Comparison of ENCODE assay signal across 12 mouse cellular contexts in the genomic region with DNA sequence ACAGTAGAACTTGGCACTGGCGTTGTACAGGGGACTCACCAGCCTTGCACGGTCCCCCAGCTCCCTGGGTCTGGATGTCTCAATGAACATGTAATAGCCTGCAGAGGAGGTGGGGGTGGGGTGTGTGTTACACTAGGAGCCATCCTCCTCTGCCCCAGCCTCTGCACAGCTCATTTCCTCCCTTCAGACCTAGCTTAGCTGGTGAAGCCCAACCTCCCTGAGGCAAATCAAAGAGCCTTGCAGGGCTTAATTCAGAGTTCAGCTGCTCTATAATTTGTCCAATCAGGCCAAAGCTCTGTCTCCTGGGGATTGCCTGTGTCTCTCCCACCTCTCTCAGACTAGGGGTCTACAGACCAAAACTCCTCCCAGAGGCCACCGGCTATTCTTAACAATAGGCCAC.
DNase-seq lines count a peak whose midpoint lies in the region; ATAC-seq and TF ChIP-seq lines count a peak whose summit lies in the region.
"Had no signal": no experiment of that assay in that cellular context is flagged by ENCODE, and none has a peak within 500 bp of the region (broad histone marks: within the 10 kb centered on the region; RNA-seq: fewer than 3 reads in every experiment).

No protein-coding gene starts in this region.

- peaks cover 12% of the 10 kb centered on the region for H3K4me1 ChIP-seq in forebrain, embryonic 11.5 days (replicated peaks; ENCODE audit: control insufficient read depth, insufficient read depth, low read length)
- H3K4me1 ChIP-seq in forebrain, postnatal 0 days (ENCODE audit: insufficient read depth) = no peaks in the 10 kb centered on the region
- H3K4me1 ChIP-seq in limb, embryonic 11.5 days (ENCODE audit: control insufficient read depth, insufficient read depth, low read length) = peaks cover 22% of the 10 kb centered on the region

- H3K9me3 ChIP-seq in forebrain, embryonic 11.5 days (ENCODE audit: control insufficient read depth, low read length) = no peaks in the 10 kb centered on the region
- H3K9me3 ChIP-seq in forebrain, postnatal 0 days (ENCODE audit: low read length) = no peaks in the 10 kb centered on the region
- H3K9me3 ChIP-seq in limb, embryonic 11.5 days (ENCODE audit: control insufficient read depth, low read length) = no peaks in the 10 kb centered on the region

- no peaks in the 10 kb centered on the region for H3K36me3 ChIP-seq in forebrain, embryonic 11.5 days (ENCODE audit: control insufficient read depth, insufficient read depth, low read length)
- no peaks in the 10 kb centered on the region for H3K36me3 ChIP-seq in forebrain, postnatal 0 days (ENCODE audit: insufficient read depth)
- no peaks in the 10 kb centered on the region for H3K36me3 ChIP-seq in limb, embryonic 11.5 days (ENCODE audit: control insufficient read depth, insufficient read depth, low read length)

- no peak overlapping the region for H3K27ac ChIP-seq in forebrain, embryonic 11.5 days (ENCODE audit: low read depth, low read length)
- no peak overlapping the region for H3K27ac ChIP-seq in forebrain, postnatal 0 days (ENCODE audit: low read depth, low read length)
- no peak overlapping the region for H3K27ac ChIP-seq in limb, embryonic 11.5 days (replicated peaks; ENCODE audit: low read depth, low read length)
- H3K27ac ChIP-seq: gastrocnemius, adult 2 months; stomach, postnatal 0 days had no signal

- H3K27me3 ChIP-seq in forebrain, embryonic 11.5 days (ENCODE audit: control insufficient read depth, insufficient read depth, low read length) = no peaks in the 10 kb centered on the region
- H3K27me3 ChIP-seq in forebrain, postnatal 0 days (ENCODE audit: insufficient read depth, low read length) = no peaks in the 10 kb centered on the region
- no peaks in the 10 kb centered on the region for H3K27me3 ChIP-seq in limb, embryonic 11.5 days (ENCODE audit: control insufficient read depth, insufficient read depth, low read length)

- H3K4me3 ChIP-seq in forebrain, embryonic 11.5 days (ENCODE audit: low read depth, low read length) = no peak overlapping the region
- H3K4me3 ChIP-seq in forebrain, postnatal 0 days (ENCODE audit: low read depth, low read length) = no peak overlapping the region
- no peak overlapping the region for H3K4me3 ChIP-seq in limb, embryonic 11.5 days (ENCODE audit: low read depth, low read length)
- H3K4me3 ChIP-seq: gastrocnemius, adult 2 months; layer of hippocampus, adult 2 months had no signal

- H3K9ac ChIP-seq in forebrain, embryonic 11.5 days (ENCODE audit: low read length) = no peak overlapping the region
- H3K9ac ChIP-seq in forebrain, postnatal 0 days = no peak overlapping the region
- no peak overlapping the region for H3K9ac ChIP-seq in limb, embryonic 11.5 days (ENCODE audit: low read length)

- ATAC-seq in forebrain, embryonic 11.5 days (replicated peaks; ENCODE audit: low FRiP score) = peak; percentile 59
- no peak for ATAC-seq in forebrain, postnatal 0 days
- ATAC-seq in limb, embryonic 11.5 days (ENCODE audit: insufficient number of reproducible peaks, low FRiP score, low TSS enrichment, low read depth) = peak; percentile 65; the same call in 1 of the 2 replicates

- DNase-seq in forebrain, embryonic 11.5 days (ENCODE audit: low spot score) = peak; percentile 60
- DNase-seq in forebrain, postnatal 0 days = no peak
- DNase-seq in thymus, postnatal 14 days = peak; percentile 32
- no peak for DNase-seq in thymus, postnatal 36 days
- peak; percentile 51 for DNase-seq in limb, embryonic 11.5 days (ENCODE audit: low spot score)
- peak; percentile 71 for DNase-seq in retina, embryonic 14.5 days (ENCODE audit: low spot score)
- DNase-seq in heart, adult 8-10 months (ENCODE audit: low spot score) = no peak
- DNase-seq in frontal cortex, postnatal 14 days (ENCODE audit: low spot score in 2 of 2) = no peak
- DNase-seq: cerebellum, postnatal 14 days; gastrocnemius, adult 2 months had no signal

- TF ChIP-seq CTCF in forebrain, postnatal 0 days (IDR thresholded peaks at IDR 0.05; ENCODE audit: low read depth) = no peak

- H3K4me2 ChIP-seq in forebrain, embryonic 11.5 days (ENCODE audit: low read depth, low read length, severe bottlenecking) = no peak overlapping the region
- no peak overlapping the region for H3K4me2 ChIP-seq in forebrain, postnatal 0 days (ENCODE audit: low read depth)
- H3K4me2 ChIP-seq in limb, embryonic 11.5 days (ENCODE audit: low read depth, severe bottlenecking) = no peak overlapping the region

- 23% methylated on average over 3 of the region's 3 CpGs for WGBS in forebrain, embryonic 11.5 days
- WGBS in forebrain, postnatal 0 days = 34% methylated on average over 3 of the region's 3 CpGs
- 34% methylated on average over 3 of the region's 3 CpGs for WGBS in limb, embryonic 11.5 days

Comparison
In these comparisons a context has a peak if more than half of its experiments do, and no peak if none do; other contexts are left out.
1. DNase-seq: peak in forebrain, embryonic 11.5 days (single experiment), thymus, postnatal 14 days (single experiment), limb, embryonic 11.5 days (single experiment) and retina, embryonic 14.5 days (single experiment); none in forebrain, postnatal 0 days (single experiment), thymus, postnatal 36 days (0 of 2), heart, adult 8-10 months (single experiment) and frontal cortex, postnatal 14 days (0 of 2).